Mouse (Mus musculus) macrophage (primary cell): ENCODE data around the gene Commd1. TPM values are rescaled to one million over a fixed set of nuclear protein-coding genes. Genes with fewer than 3 reads are reported as not detected.

Experiments used
- H3K27ac ChIP-seq: fragments of 350-480 bp; formaldehyde crosslinking; 2 replicates; pipeline ENCODE4 v1.9.0; 2021
- H3K36me3 ChIP-seq: fragments of 350-480 bp; formaldehyde crosslinking; 2 replicates; pipeline ENCODE4 v1.9.0; 2021; ENCODE audit errors: inconsistent target
- H3K4me3 ChIP-seq: fragments of 350-480 bp; formaldehyde crosslinking; 2 replicates; pipeline ENCODE4 v1.9.0; 2021; ENCODE audit errors: inconsistent target
- H3K79me2 ChIP-seq: fragments of 350-480 bp; formaldehyde crosslinking; 2 replicates; pipeline ENCODE4 v1.9.0; 2021; ENCODE audit errors: inconsistent target
- WGBS: methylation state at CpG from one replicate; pipeline ENCODE4 v1.1.7; 2026; ENCODE audit warnings: inconsistent platforms; ENCODE audit not compliant: missing documents; 5-methylcytosine and 5-hydroxymethylcytosine counted together
- polyA plus RNA-seq: library from polyadenylated mRNA; stranded (reverse); fragments of 250-400 nt; gene quantifications from 3 replicates; pipeline ENCODE4 v1.2.4, GENCODE M21; 2018; ENCODE audit warnings: inconsistent platforms

The Commd1 gene
- polyA plus RNA-seq, 1 experiment from 2014 or later: 67.8 TPM

GRCm38 (mm10) chr11:22859633-22860334 lies 122.4 kb downstream of the Commd1 start:
- peak overlapping the region; percentile 96 for H3K27ac ChIP-seq
- H3K36me3 ChIP-seq: no peaks in the 10 kb centered on the region
- H3K79me2 ChIP-seq: peaks cover 50% of the 10 kb centered on the region
- H3K4me3 ChIP-seq: peak overlapping the region; percentile 64
- under 1% methylated on average over 44 of the region's 55 CpGs for WGBS

- peaks cover 55% of the 10 kb centered on the region for H3K79me2 ChIP-seq
- H3K4me3 ChIP-seq: peak overlapping the region; percentile 96
- peak overlapping the region; percentile 91 for H3K27ac ChIP-seq
- 0% methylated on average over 31 of the region's 41 CpGs for WGBS
- no peaks in the 10 kb centered on the region for H3K36me3 ChIP-seq
These were observed 122.9 kb downstream of the Commd1 start for GRCm38 (mm10) chr11:22859301-22859632.

- no peaks in the 10 kb centered on the region for H3K36me3 ChIP-seq
- H3K4me3 ChIP-seq: peak overlapping the region; percentile 96
These were observed 123.5 kb downstream of the Commd1 start for GRCm38 (mm10) chr11:22858441-22859300.

GRCm38 (mm10) chr11:22857705-22858440 lies 124.3 kb downstream of the Commd1 start:
- H3K27ac ChIP-seq: peak overlapping the region; percentile 91
- no peaks in the 10 kb centered on the region for H3K36me3 ChIP-seq
- H3K79me2 ChIP-seq: peaks cover 69% of the 10 kb centered on the region
- WGBS: 3% methylated on average over 25 of the region's 25 CpGs
- H3K4me3 ChIP-seq: peak overlapping the region; percentile 96

More at GRCm38 (mm10) chr11:22858441-22859300, 123.5 kb downstream of the Commd1 start:
- WGBS: 0% methylated on average over 50 of the region's 50 CpGs
- Histone ChIP-seq H3K27ac (peak overlapping the region; percentile 91), H3K79me2 (peaks cover 61% of the 10 kb centered on the region)

- H3K36me3 ChIP-seq: no peaks in the 10 kb centered on the region
- peak overlapping the region; percentile 91 for H3K27ac ChIP-seq
- H3K79me2 ChIP-seq: peaks cover 76% of the 10 kb centered on the region
- WGBS: 6% methylated on average over 5 of the region's 5 CpGs
- H3K4me3 ChIP-seq: peak overlapping the region; percentile 96
These were observed 125.0 kb downstream of the Commd1 start for GRCm38 (mm10) chr11:22857106-22857704.

- peaks cover 83% of the 10 kb centered on the region for H3K79me2 ChIP-seq
- H3K4me3 ChIP-seq: peak overlapping the region; percentile 96
- 0% methylated on average over 1 of the region's 3 CpGs for WGBS
- peak overlapping the region; percentile 91 for H3K27ac ChIP-seq
- H3K36me3 ChIP-seq: no peaks in the 10 kb centered on the region
These were observed 125.7 kb downstream of the Commd1 start for GRCm38 (mm10) chr11:22856371-22856965.

GRCm38 (mm10) chr11:22854571-22854970 lies 127.6 kb downstream of the Commd1 start:
- H3K27ac ChIP-seq: peak overlapping the region; percentile 87
- no peaks in the 10 kb centered on the region for H3K36me3 ChIP-seq
- H3K79me2 ChIP-seq: peaks cover 97% of the 10 kb centered on the region
- WGBS: 42% methylated on average over 4 of the region's 4 CpGs
- no peak overlapping the region for H3K4me3 ChIP-seq

- no peaks in the 10 kb centered on the region for H3K36me3 ChIP-seq
- H3K79me2 ChIP-seq: peaks cover 100% of the 10 kb centered on the region
- no peak overlapping the region for H3K4me3 ChIP-seq
- WGBS: 6% methylated on average over 2 of the region's 2 CpGs
- peak overlapping the region; percentile 87 for H3K27ac ChIP-seq
These were observed 128.6 kb downstream of the Commd1 start for GRCm38 (mm10) chr11:22853477-22854157.

- no peaks in the 10 kb centered on the region for H3K36me3 ChIP-seq
- 63% methylated on average over 1 of the region's 1 CpGs for WGBS
These were observed 129.7 kb downstream of the Commd1 start for GRCm38 (mm10) chr11:22852510-22852909.

GRCm38 (mm10) chr11:22851416-22851815 lies 130.8 kb downstream of the Commd1 start:
- no peaks in the 10 kb centered on the region for H3K36me3 ChIP-seq
- no peak overlapping the region for H3K4me3 ChIP-seq
- peaks cover 100% of the 10 kb centered on the region for H3K79me2 ChIP-seq
- WGBS: 3% methylated on average over 4 of the region's 4 CpGs
- H3K27ac ChIP-seq: peak overlapping the region; percentile 87

More at GRCm38 (mm10) chr11:22852510-22852909, 129.7 kb downstream of the Commd1 start:
- H3K27ac ChIP-seq: peak overlapping the region; percentile 87
- H3K79me2 ChIP-seq: peaks cover 100% of the 10 kb centered on the region
- H3K4me3 ChIP-seq: no peak overlapping the region

GRCm38 (mm10) chr11:22850077-22850476 lies 132.1 kb downstream of the Commd1 start:
- peaks cover 100% of the 10 kb centered on the region for H3K79me2 ChIP-seq
- H3K27ac ChIP-seq: peak overlapping the region; percentile 87
- H3K4me3 ChIP-seq: no peak overlapping the region
- H3K36me3 ChIP-seq: no peaks in the 10 kb centered on the region
- WGBS: 17% methylated on average over 4 of the region's 4 CpGs

GRCm38 (mm10) chr11:22848649-22849195 lies 133.5 kb downstream of the Commd1 start:
- no peak overlapping the region for H3K4me3 ChIP-seq

More at GRCm38 (mm10) chr11:22848649-22849195, 133.5 kb downstream of the Commd1 start:
- WGBS: 21% methylated on average over 5 of the region's 5 CpGs
- no peaks in the 10 kb centered on the region for H3K36me3 ChIP-seq
- H3K79me2 ChIP-seq: peaks cover 100% of the 10 kb centered on the region
- H3K27ac ChIP-seq: peak overlapping the region; percentile 87
